Mouse (Mus musculus) G1E (cell line): ENCODE results near the gene Lbh. TPM values are rescaled to one million over a fixed set of nuclear protein-coding genes. Genes with fewer than 3 reads are reported as not detected.

ENCODE experiments used
- ATAC-seq: 2 replicates; pipeline ENCODE4 v1.8.0; 2016; ENCODE audit warnings: mild to moderate bottlenecking; ENCODE audit not compliant: insufficient number of reproducible peaks, poor library complexity, low FRiP score, severe bottlenecking; ENCODE audit errors: extremely low read depth
- DNase-seq: peaks from one replicate; pipeline ENCODE4 v3.0.0; 2012; ENCODE audit warnings: low spot score
- H3K27me3 ChIP-seq: 2 replicates; pipeline ENCODE4 v1.6.1; 2012; ENCODE audit warnings: mild to moderate bottlenecking, low read length, inconsistent platforms; ENCODE audit not compliant: insufficient read depth
- H3K36me3 ChIP-seq: replicated peaks from 2 replicates; pipeline ENCODE3; 2012; ENCODE audit warnings: mild to moderate bottlenecking, inconsistent platforms
- H3K4me1 ChIP-seq: 2 replicates; pipeline ENCODE4 v1.6.1; 2012; ENCODE audit warnings: low read depth, low read length, inconsistent platforms, mixed read lengths; ENCODE audit not compliant: insufficient read depth
- H3K4me3 ChIP-seq: 2 replicates; pipeline ENCODE4 v1.5.1; 2012; ENCODE audit warnings: low read depth, mild to moderate bottlenecking, inconsistent platforms, low read length, moderate library complexity, mixed read lengths
- H3K9me3 ChIP-seq: replicated peaks from 2 replicates; pipeline ENCODE4 v1.6.1; 2012; ENCODE audit warnings: inconsistent platforms
- CTCF ChIP-seq: IDR thresholded peaks from 2 replicates; pipeline ENCODE4 v1.5.1; 2012; ENCODE audit warnings: low read depth, low read length, inconsistent platforms, mixed read lengths
- GATA1 ChIP-seq: IDR thresholded peaks from 2 replicates; pipeline ENCODE4 v1.6.1; 2012; ENCODE audit warnings: borderline replicate concordance, low read length, inconsistent platforms, mixed read lengths
- GATA2 ChIP-seq: IDR thresholded peaks from 2 replicates; pipeline ENCODE4 v1.6.1; 2012; ENCODE audit warnings: low read depth, low read length, inconsistent platforms, borderline replicate concordance
- POLR2AphosphoS5 ChIP-seq: IDR thresholded peaks from 2 replicates; pipeline ENCODE4 v1.6.1; 2012; ENCODE audit warnings: low read depth, low read length, inconsistent platforms; ENCODE audit not compliant: insufficient replicate concordance
- TAL1 ChIP-seq: conservative IDR thresholded peaks from 2 replicates; pipeline ENCODE4 v1.6.1; 2012; ENCODE audit warnings: low read depth, low read length, inconsistent platforms, mixed read lengths
- polyA plus RNA-seq: library from polyadenylated mRNA; stranded (reverse); fragments of >175 nt; gene quantifications from 2 replicates; pipeline ENCODE4 v1.2.3, GENCODE M21; 2012
- total RNA-seq, 2 experiments: library from RNA; stranded (forward) in 1 of 2; stranded (reverse) in 1 of 2; fragments of 200-1000 nt in 1 of 2; fragments of >200 nt in 1 of 2; fragmentation: Nextera tagmentation in 1 of 2; gene quantifications; 2 replicates each; pipeline ENCODE4 v1.2.3; 2014 to 2017

The Lbh gene
- total and polyA plus RNA-seq, 3 experiments: 0.02 to 8.0 (median 0.05) TPM

GRCm38 (mm10) chr17:72924295-72924694, 6.2 kb downstream of the Lbh start:
- no peak for ATAC-seq
- no peaks in the 10 kb centered on the region for H3K36me3 ChIP-seq
- no peak for DNase-seq
- H3K4me3 ChIP-seq: no peak overlapping the region
- H3K27me3 ChIP-seq: no peaks in the 10 kb centered on the region
- peaks cover 18% of the 10 kb centered on the region for H3K9me3 ChIP-seq
- H3K4me1 ChIP-seq: no peaks in the 10 kb centered on the region
- TF ChIP-seq GATA1: no peak
- no peak for TF ChIP-seq TAL1
- no peak for TF ChIP-seq CTCF
- no peak for TF ChIP-seq POLR2AphosphoS5
- TF ChIP-seq GATA2: no peak

- ATAC-seq: no peak
- no peaks in the 10 kb centered on the region for H3K4me1 ChIP-seq
Measured at GRCm38 (mm10) chr17:72925111-72925510, 7.0 kb downstream of the Lbh start.

GRCm38 (mm10) chr17:72925804-72926617, 7.9 kb downstream of the Lbh start:
- no peak for DNase-seq
- peaks cover 13% of the 10 kb centered on the region; the same call in 1 of the 2 replicates for H3K9me3 ChIP-seq
- no peak for ATAC-seq
- no peak overlapping the region for H3K4me3 ChIP-seq
- H3K4me1 ChIP-seq: no peaks in the 10 kb centered on the region
- no peaks in the 10 kb centered on the region for H3K27me3 ChIP-seq
- TF ChIP-seq CTCF (no peak), GATA2 (no peak), GATA1 (no peak), POLR2AphosphoS5 (no peak), TAL1 (no peak)
- no peaks in the 10 kb centered on the region for H3K36me3 ChIP-seq

More at GRCm38 (mm10) chr17:72925111-72925510, 7.0 kb downstream of the Lbh start:
- TF ChIP-seq CTCF: no peak
- no peak for TF ChIP-seq GATA1
- no peak for TF ChIP-seq GATA2
- no peak for TF ChIP-seq POLR2AphosphoS5
- TF ChIP-seq TAL1: no peak
- Histone ChIP-seq H3K9me3 (peaks cover 14% of the 10 kb centered on the region), H3K4me3 (no peak overlapping the region), H3K36me3 (no peaks in the 10 kb centered on the region), H3K27me3 (no peaks in the 10 kb centered on the region)
- no peak for DNase-seq

- TF ChIP-seq GATA2: no peak
- TF ChIP-seq TAL1: no peak
- TF ChIP-seq GATA1: no peak
- Histone ChIP-seq H3K27me3 (no peaks in the 10 kb centered on the region), H3K4me1 (no peaks in the 10 kb centered on the region), H3K4me3 (no peak overlapping the region), H3K36me3 (no peaks in the 10 kb centered on the region), H3K9me3 (peaks cover 5% of the 10 kb centered on the region; the same call in 1 of the 2 replicates)
- no peak for ATAC-seq
- DNase-seq: no peak
Measured at GRCm38 (mm10) chr17:72926994-72927393, 8.9 kb downstream of the Lbh start.

- no peak overlapping the region for H3K4me3 ChIP-seq
- no peaks in the 10 kb centered on the region for H3K4me1 ChIP-seq
- DNase-seq (no peak), ATAC-seq (no peak)
- TF ChIP-seq POLR2AphosphoS5 (no peak), GATA2 (no peak), GATA1 (no peak), TAL1 (no peak)
- H3K27me3 ChIP-seq: no peaks in the 10 kb centered on the region
- no peaks in the 10 kb centered on the region for H3K36me3 ChIP-seq
- H3K9me3 ChIP-seq: peaks cover 9% of the 10 kb centered on the region
Measured at GRCm38 (mm10) chr17:72933116-72933515, 15.0 kb downstream of the Lbh start.

GRCm38 (mm10) chr17:72934146-72934545, 16.0 kb downstream of the Lbh start:
- DNase-seq: no peak
- ATAC-seq: no peak
- no peak for TF ChIP-seq GATA1
- no peak for TF ChIP-seq TAL1
- TF ChIP-seq CTCF: no peak
- TF ChIP-seq POLR2AphosphoS5: no peak
- TF ChIP-seq GATA2: no peak
- H3K4me1 ChIP-seq: no peaks in the 10 kb centered on the region
- no peaks in the 10 kb centered on the region for H3K36me3 ChIP-seq
- H3K4me3 ChIP-seq: no peak overlapping the region
- no peaks in the 10 kb centered on the region for H3K27me3 ChIP-seq
- H3K9me3 ChIP-seq: peaks cover 13% of the 10 kb centered on the region

- Histone ChIP-seq H3K4me3 (no peak overlapping the region), H3K4me1 (no peaks in the 10 kb centered on the region), H3K27me3 (no peaks in the 10 kb centered on the region), H3K36me3 (no peaks in the 10 kb centered on the region), H3K9me3 (peaks cover 13% of the 10 kb centered on the region)
- DNase-seq (no peak), ATAC-seq (no peak)
- TF ChIP-seq TAL1: no peak
- TF ChIP-seq GATA1: no peak
- TF ChIP-seq CTCF: no peak
- no peak for TF ChIP-seq POLR2AphosphoS5
- TF ChIP-seq GATA2: no peak
Measured at GRCm38 (mm10) chr17:72934653-72935052, 16.5 kb downstream of the Lbh start.
